Mouse (Mus musculus) neutrophil, adult 5-6 weeks (primary cell): ENCODE results near the gene Ksr1. TPM values are rescaled to one million over a fixed set of nuclear protein-coding genes. Genes with fewer than 3 reads are reported as not detected.

Experiments
- ATAC-seq: fragments of 151-379, 151-347 bp; 2 replicates; pipeline ENCODE4 v1.8.0; 2017; ENCODE audit warnings: mild to moderate bottlenecking, moderate TSS enrichment; ENCODE audit not compliant: insufficient number of reproducible peaks, poor library complexity, low FRiP score, severe bottlenecking; ENCODE audit errors: extremely low read depth
- total RNA-seq: library from RNA; stranded (forward); fragments of 200-1000 nt; gene quantifications from 2 replicates; pipeline ENCODE4 v1.2.3, GENCODE M21; 2017

Ksr1 gene
- 31.3 and 31.8 TPM in 2 replicates for total RNA-seq

- ATAC-seq, result peak; percentile 90
These were observed at the start of gene Ksr1 for GRCm38 (mm10) chr11:79146331-79146767. Ksr1 (minus strand) TSS chr11:79146407.

GRCm38 (mm10) chr11:79192176-79192575 is 46.0 kb upstream of the Ksr1 start:
- peak; percentile 52 for ATAC-seq

- no peak for ATAC-seq
These were observed 45.0 kb upstream of the Ksr1 start for GRCm38 (mm10) chr11:79191214-79191613.

GRCm38 (mm10) chr11:79190257-79190656 is 44.0 kb upstream of the Ksr1 start:
- ATAC-seq, result no peak

GRCm38 (mm10) chr11:79188176-79188575 is 42.0 kb upstream of the Ksr1 start:
- ATAC-seq, result no peak

- no peak for ATAC-seq
These were observed 41.1 kb upstream of the Ksr1 start for GRCm38 (mm10) chr11:79187291-79187690.

- no peak for ATAC-seq
These were observed 39.5 kb upstream of the Ksr1 start for GRCm38 (mm10) chr11:79185683-79186082.

GRCm38 (mm10) chr11:79184126-79184888 is 38.1 kb upstream of the Ksr1 start:
- no peak for ATAC-seq

- ATAC-seq, result no peak
These were observed 37.2 kb upstream of the Ksr1 start for GRCm38 (mm10) chr11:79183400-79183799.

GRCm38 (mm10) chr11:79182881-79183280 is 36.7 kb upstream of the Ksr1 start:
- ATAC-seq, result no peak

GRCm38 (mm10) chr11:79181914-79182313 is 35.7 kb upstream of the Ksr1 start:
- ATAC-seq, result no peak

- no peak for ATAC-seq
These were observed 30.5 kb upstream of the Ksr1 start for GRCm38 (mm10) chr11:79176687-79177086.

GRCm38 (mm10) chr11:79172054-79172453 is 25.8 kb upstream of the Ksr1 start:
- ATAC-seq, result no peak

GRCm38 (mm10) chr11:79166582-79167300 is 20.5 kb upstream of the Ksr1 start:
- no peak for ATAC-seq

- ATAC-seq, result no peak
These were observed 15.0 kb upstream of the Ksr1 start for GRCm38 (mm10) chr11:79161077-79161758.

GRCm38 (mm10) chr11:79160127-79160526 is 13.9 kb upstream of the Ksr1 start:
- no peak for ATAC-seq

- ATAC-seq, result no peak
These were observed 11.5 kb upstream of the Ksr1 start for GRCm38 (mm10) chr11:79157729-79158128.

- ATAC-seq, result no peak
These were observed 9.1 kb upstream of the Ksr1 start for GRCm38 (mm10) chr11:79155348-79155747.

GRCm38 (mm10) chr11:79152696-79153095 is 6.5 kb upstream of the Ksr1 start:
- ATAC-seq, result peak; percentile 43; the same call in 1 of the 2 replicates

GRCm38 (mm10) chr11:79151874-79152273 is 5.7 kb upstream of the Ksr1 start:
- ATAC-seq, result no peak
